Mouse (Mus musculus): ENCODE data around the gene Isg15. TPM values are rescaled to one million over a fixed set of nuclear protein-coding genes. Genes with fewer than 3 reads are reported as not detected.

Isg15 gene
- total RNA-seq, 2 experiments from 2014 or later, result 0.49 TPM; not detected in 1

- no peak for DNase-seq (ENCODE audit: extremely low spot score in 1 of 2, low spot score in 1 of 2)
Observed at GRCm38 (mm10) chr4:156203413-156204131, 3.0 kb upstream of the Isg15 start.

- peak in 1 of 2 experiments; percentile 48 for DNase-seq (ENCODE audit: extremely low spot score in 1 of 2, low spot score in 1 of 2)
Observed at GRCm38 (mm10) chr4:156203001-156203412, 2.4 kb upstream of the Isg15 start, which contains the start of gene AW011738. AW011738 (plus strand) TSS chr4:156203304.

- no peak for DNase-seq (ENCODE audit: extremely low spot score in 1 of 2, low spot score in 1 of 2)
Observed at GRCm38 (mm10) chr4:156202462-156202893, 1.9 kb upstream of the Isg15 start.

GRCm38 (mm10) chr4:156197829-156198205 lies 2.8 kb downstream of the Isg15 start:
- DNase-seq (ENCODE audit: extremely low spot score in 1 of 2, low spot score in 1 of 2), result peak in 1 of 2 experiments; percentile 63

GRCm38 (mm10) chr4:156197131-156197828 lies 3.3 kb downstream of the Isg15 start, which contains the start of gene Agrn:
Agrn (minus strand) TSS chr4:156197488.
- peak; percentile 50 to 56 for DNase-seq (ENCODE audit: extremely low spot score in 1 of 2, low spot score in 1 of 2)

GRCm38 (mm10) chr4:156195927-156196870 lies 4.4 kb downstream of the Isg15 start:
- peak in 1 of 2 experiments; percentile 40 for DNase-seq (ENCODE audit: extremely low spot score in 1 of 2, low spot score in 1 of 2)

- no peak for DNase-seq (ENCODE audit: extremely low spot score in 1 of 2, low spot score in 1 of 2)
Observed at GRCm38 (mm10) chr4:156194346-156194745, 6.3 kb downstream of the Isg15 start.

- DNase-seq (ENCODE audit: extremely low spot score in 1 of 2, low spot score in 1 of 2), result no peak
Observed at GRCm38 (mm10) chr4:156193906-156194305, 6.7 kb downstream of the Isg15 start.

GRCm38 (mm10) chr4:156193200-156193590 lies 7.4 kb downstream of the Isg15 start:
- DNase-seq (ENCODE audit: extremely low spot score in 1 of 2, low spot score in 1 of 2), result no peak

- peak in 1 of 2 experiments; percentile 41 for DNase-seq (ENCODE audit: extremely low spot score in 1 of 2, low spot score in 1 of 2)
Observed at GRCm38 (mm10) chr4:156192421-156193199, 8.0 kb downstream of the Isg15 start.

GRCm38 (mm10) chr4:156188811-156189323 lies 11.8 kb downstream of the Isg15 start:
- DNase-seq (ENCODE audit: extremely low spot score in 1 of 2, low spot score in 1 of 2), result peak in 1 of 2 experiments; percentile 43

- DNase-seq (ENCODE audit: extremely low spot score in 1 of 2, low spot score in 1 of 2), result no peak
Observed at GRCm38 (mm10) chr4:156188162-156188810, 12.3 kb downstream of the Isg15 start.

- DNase-seq (ENCODE audit: extremely low spot score in 1 of 2, low spot score in 1 of 2), result peak in 1 of 2 experiments; percentile 56
Observed at GRCm38 (mm10) chr4:156185950-156186850, 14.4 kb downstream of the Isg15 start.

- DNase-seq (ENCODE audit: extremely low spot score in 1 of 2, low spot score in 1 of 2), result peak in 1 of 2 experiments; percentile 23
Observed at GRCm38 (mm10) chr4:156185456-156185949, 15.1 kb downstream of the Isg15 start.

GRCm38 (mm10) chr4:156184291-156184954 lies 16.2 kb downstream of the Isg15 start:
- no peak for DNase-seq (ENCODE audit: extremely low spot score in 1 of 2, low spot score in 1 of 2)

- no peak for DNase-seq (ENCODE audit: extremely low spot score in 1 of 2, low spot score in 1 of 2)
Observed at GRCm38 (mm10) chr4:156183747-156184146, 16.9 kb downstream of the Isg15 start.

- no peak for DNase-seq (ENCODE audit: extremely low spot score in 1 of 2, low spot score in 1 of 2)
Observed at GRCm38 (mm10) chr4:156177630-156178029, 23.0 kb downstream of the Isg15 start.
